Mouse (Mus musculus) intestine, postnatal 0 days (tissue): ENCODE results near the gene Atpif1. TPM values are rescaled to one million over a fixed set of nuclear protein-coding genes. Genes with fewer than 3 reads are reported as not detected.

Source experiments
- ATAC-seq: fragments of 200-750 bp; cut with Nextera tagmentation; 2 replicates; pipeline ENCODE4 v1.8.0; 2017; ENCODE audit warnings: mild to moderate bottlenecking, moderate TSS enrichment, moderate library complexity
- H3K27ac ChIP-seq: fragments of 300-500 bp; sonication (generic); 2 replicates; pipeline ENCODE4 v1.5.1; 2014; ENCODE audit warnings: mild to moderate bottlenecking, low read depth, low read length, moderate library complexity
- H3K27me3 ChIP-seq: fragments of 300-500 bp; sonication (generic); replicated peaks from 2 replicates; pipeline ENCODE4 v1.6.1; 2014; ENCODE audit warnings: low read length, mixed read lengths; ENCODE audit not compliant: control insufficient read depth, insufficient read depth
- H3K36me3 ChIP-seq: fragments of 300-500 bp; sonication (generic); 2 replicates; pipeline ENCODE4 v1.6.1; 2014; ENCODE audit warnings: mild to moderate bottlenecking, moderate library complexity; ENCODE audit not compliant: control insufficient read depth, insufficient read depth
- H3K4me1 ChIP-seq: fragments of 300-500 bp; sonication (generic); replicated peaks from 2 replicates; pipeline ENCODE4 v1.6.1; 2014; ENCODE audit warnings: antibody characterized with exemption, low read length, mixed read lengths; ENCODE audit not compliant: control insufficient read depth, insufficient read depth
- H3K4me2 ChIP-seq: fragments of 300-500 bp; sonication (generic); replicated peaks from 2 replicates; pipeline ENCODE4 v1.6.1; 2014; ENCODE audit warnings: low read depth, mild to moderate bottlenecking, moderate library complexity
- H3K4me3 ChIP-seq: fragments of 300-500 bp; sonication (generic); 2 replicates; pipeline ENCODE4 v1.5.1; 2014; ENCODE audit warnings: low read depth, low read length
- H3K9ac ChIP-seq: fragments of 300-500 bp; sonication (generic); 2 replicates; pipeline ENCODE4 v1.6.1; 2014; ENCODE audit warnings: mild to moderate bottlenecking, low read depth, low read length
- H3K9me3 ChIP-seq: fragments of 300-500 bp; sonication (generic); 2 replicates; pipeline ENCODE4 v1.6.1; 2016; ENCODE audit warnings: mixed run types; ENCODE audit not compliant: control insufficient read depth
- CTCF ChIP-seq: sonication (generic); IDR thresholded peaks from 2 replicates; pipeline ENCODE4 v1.5.1; 2016; ENCODE audit warnings: low read depth, mild to moderate bottlenecking, control low read depth, antibody characterized with exemption, moderate library complexity
- WGBS: fragments of 180-500 bp; shearing (Covaris S2); extraction: QIAGEN DNeasy Blood & Tissue Kit; methylation state at CpG from one replicate; pipeline ENCODE4 v1.1.7; 2014; 5-methylcytosine and 5-hydroxymethylcytosine counted together
- polyA plus RNA-seq: library from polyadenylated mRNA; unstranded; fragments of >200 nt; fragmentation: Nextera tagmentation; extraction: Ambion mirVana; gene quantifications from 2 replicates; pipeline ENCODE4 v1.2.1, GENCODE M21; 2015

The Atpif1 gene
- polyA plus RNA-seq = 1,746 and 1,835 TPM in 2 replicates

- Histone ChIP-seq H3K4me3 (peak within 1 kb of the TSS; percentile 49), H3K9me3 (no peaks in the 10 kb centered on the region), H3K4me2 (peak within 1 kb of the TSS; percentile 63), H3K27ac (peak within 1 kb of the TSS; percentile 87), H3K27me3 (no peaks in the 10 kb centered on the region), H3K9ac (peak within 1 kb of the TSS; percentile 48), H3K4me1 (peaks cover 4% of the 10 kb centered on the region), H3K36me3 (0 out of 2 replicates have a peak, but pooled peaks cover 13% of the 10 kb centered on the region)
- WGBS = under 1% methylated on average over 63 of the region's 63 CpGs
- peak; percentile 86 for ATAC-seq
- peak; percentile 35 for TF ChIP-seq CTCF
Measured at GRCm38 (mm10) chr4:132532981-132533916, at the start of gene Atpif1. TSS of gene Atpif1 (minus strand) at chr4:132533659.

- H3K4me1 ChIP-seq = peaks cover 4% of the 10 kb centered on the region; the same call in 1 of the 2 replicates
- 88% methylated on average over 1 of the region's 1 CpGs for WGBS
Measured at GRCm38 (mm10) chr4:132574809-132575347, 41.4 kb upstream of the Atpif1 start.

DNA sequence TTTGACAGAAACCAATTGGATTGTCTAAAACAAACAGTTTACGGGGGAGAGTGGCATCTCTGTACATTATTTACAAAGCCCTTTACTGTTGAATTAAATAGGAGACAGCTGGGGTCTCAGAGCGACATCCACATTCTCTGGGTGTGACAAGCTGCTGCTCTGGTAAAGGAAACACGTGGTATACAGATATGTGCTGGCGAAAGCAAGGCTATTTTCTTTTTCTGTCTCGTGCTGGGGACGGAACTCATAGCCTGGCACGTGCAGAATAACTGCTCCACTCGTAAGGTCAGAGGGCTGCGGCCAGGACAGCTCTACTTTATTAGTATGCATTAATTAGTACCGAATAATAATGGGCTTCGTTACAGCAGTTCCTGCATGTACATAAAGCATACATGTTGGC lies 39.9 kb upstream of the Atpif1 start:
- no peak overlapping the region for H3K27ac ChIP-seq
- peaks cover 4% of the 10 kb centered on the region; the same call in 1 of the 2 replicates for H3K4me1 ChIP-seq
- no peak for ATAC-seq
- no peak for TF ChIP-seq CTCF
- H3K4me3 ChIP-seq = no peak overlapping the region
- no peak overlapping the region for H3K9ac ChIP-seq
- H3K27me3 ChIP-seq = no peaks in the 10 kb centered on the region
- H3K9me3 ChIP-seq = no peaks in the 10 kb centered on the region
- 0 out of 2 replicates have a peak overlapping the region, but pooled peaks have one; percentile 2 for H3K4me2 ChIP-seq
- no peaks in the 10 kb centered on the region for H3K36me3 ChIP-seq
- WGBS = 45% methylated on average over 11 of the region's 11 CpGs

More at GRCm38 (mm10) chr4:132574809-132575347, 41.4 kb upstream of the Atpif1 start:
- Histone ChIP-seq H3K4me3 (no peak overlapping the region), H3K9me3 (no peaks in the 10 kb centered on the region), H3K36me3 (no peaks in the 10 kb centered on the region), H3K27ac (no peak overlapping the region), H3K9ac (no peak overlapping the region), H3K27me3 (no peaks in the 10 kb centered on the region), H3K4me2 (no peak overlapping the region)
- TF ChIP-seq CTCF = no peak
- no peak for ATAC-seq

DNA sequence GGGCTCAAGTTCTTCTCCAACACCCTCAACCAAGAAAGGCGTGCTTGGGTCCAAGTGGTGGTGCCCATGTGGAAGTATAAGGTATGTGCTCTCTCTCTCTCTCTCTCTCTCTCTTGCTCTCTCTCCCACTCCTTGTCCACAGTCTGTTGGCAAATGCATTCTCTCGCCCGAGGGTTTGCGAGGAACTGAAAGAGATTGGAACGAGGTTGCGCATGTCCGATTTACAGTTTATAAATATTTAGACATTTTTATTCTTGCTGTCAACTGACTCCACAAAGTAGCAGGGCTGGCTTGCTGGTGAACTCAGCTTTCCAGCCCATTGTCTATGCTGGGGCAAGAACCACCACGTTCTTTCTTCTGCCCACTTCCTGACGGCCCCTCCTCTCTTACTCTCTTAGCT lies 37.7 kb upstream of the Atpif1 start:
- 0 out of 2 replicates have a peak overlapping the region, but pooled peaks have one; percentile 7 for H3K4me2 ChIP-seq
- H3K9ac ChIP-seq = no peak overlapping the region
- no peaks in the 10 kb centered on the region for H3K9me3 ChIP-seq
- H3K27ac ChIP-seq = no peak overlapping the region
- H3K36me3 ChIP-seq = no peaks in the 10 kb centered on the region
- H3K4me3 ChIP-seq = no peak overlapping the region
- 64% methylated on average over 9 of the region's 9 CpGs for WGBS
- no peaks in the 10 kb centered on the region for H3K27me3 ChIP-seq
- no peak for TF ChIP-seq CTCF
- no peak for ATAC-seq
- peaks cover 4% of the 10 kb centered on the region; the same call in 1 of the 2 replicates for H3K4me1 ChIP-seq

DNA sequence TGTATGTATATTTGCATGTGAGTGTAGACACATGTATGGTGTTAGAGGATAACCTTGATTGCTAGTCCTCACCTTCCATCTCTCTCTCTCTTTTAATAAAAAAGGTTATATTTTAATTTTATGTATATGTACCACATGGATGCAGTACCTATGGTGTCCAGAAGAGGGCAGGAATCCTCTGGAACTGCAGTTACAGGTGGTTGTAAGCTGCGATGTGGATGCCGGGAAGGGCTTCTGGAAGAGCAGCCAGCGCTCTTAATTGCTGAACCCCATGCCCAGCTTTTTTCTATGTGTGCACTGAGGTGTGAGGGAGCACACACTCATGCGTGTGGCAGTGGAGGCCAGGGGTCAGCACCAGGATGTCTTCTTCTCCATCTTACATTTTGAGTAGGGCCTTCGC lies 35.7 kb upstream of the Atpif1 start:
- Histone ChIP-seq H3K9ac (no peak overlapping the region), H3K36me3 (no peaks in the 10 kb centered on the region; the same call in 1 of the 2 replicates), H3K4me1 (peaks cover 4% of the 10 kb centered on the region; the same call in 1 of the 2 replicates), H3K27ac (no peak overlapping the region), H3K4me3 (no peak overlapping the region), H3K4me2 (no peak overlapping the region), H3K9me3 (no peaks in the 10 kb centered on the region), H3K27me3 (no peaks in the 10 kb centered on the region)
- 90% methylated on average over 5 of the region's 5 CpGs for WGBS
- no peak for ATAC-seq
- peak; percentile 62 for TF ChIP-seq CTCF

GRCm38 (mm10) chr4:132567361-132567779 lies 33.9 kb upstream of the Atpif1 start:
- H3K9ac ChIP-seq = no peak overlapping the region
- 0 out of 2 replicates have a peak overlapping the region, but pooled peaks have one; percentile 28 for H3K4me2 ChIP-seq
- peak overlapping the region; percentile 50; the same call in 1 of the 2 replicates for H3K27ac ChIP-seq
- TF ChIP-seq CTCF = no peak
- H3K4me3 ChIP-seq = no peak overlapping the region
- no peaks in the 10 kb centered on the region for H3K9me3 ChIP-seq
- peaks cover 8% of the 10 kb centered on the region; the same call in 1 of the 2 replicates for H3K4me1 ChIP-seq
- H3K27me3 ChIP-seq = no peaks in the 10 kb centered on the region
- H3K36me3 ChIP-seq = no peaks in the 10 kb centered on the region; the same call in 1 of the 2 replicates
- ATAC-seq = no peak
- WGBS = 49% methylated on average over 9 of the region's 9 CpGs
